Mouse (Mus musculus) v-Abl transformed pro-B cells (cell line): ENCODE data around the gene Smarcc1.

Source experiments
- in situ Hi-C, 2 experiments: fragments of 400-800 bp; cut with MboI; formaldehyde crosslinking; loops; one replicate each; pipeline ENCODE4 v1.15.1; 2025; ENCODE audit not compliant: unreplicated experiment in 2 of 2

The Smarcc1 gene

DNA sequence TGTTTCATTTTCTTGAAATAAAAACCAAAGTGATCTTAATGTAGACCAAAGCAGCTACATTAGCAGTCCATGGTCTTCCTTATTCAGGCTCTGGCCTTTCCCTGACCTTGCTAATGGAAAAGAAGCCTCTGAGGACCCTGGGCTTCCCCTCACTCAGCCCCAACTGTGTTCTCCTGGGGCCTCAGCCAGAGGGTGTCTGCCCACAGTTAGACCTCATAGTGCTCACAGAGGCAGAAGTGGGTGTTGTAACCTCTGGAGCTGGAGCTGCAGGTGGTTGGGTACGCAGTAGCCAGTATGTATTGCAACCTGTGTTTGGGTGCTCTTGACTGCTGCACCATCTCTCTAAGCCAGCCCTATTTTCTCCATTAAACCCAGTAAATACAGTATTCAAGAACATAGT, 111.6 kb downstream of the Smarcc1 start:
- in situ Hi-C loops = no loop called here

DNA sequence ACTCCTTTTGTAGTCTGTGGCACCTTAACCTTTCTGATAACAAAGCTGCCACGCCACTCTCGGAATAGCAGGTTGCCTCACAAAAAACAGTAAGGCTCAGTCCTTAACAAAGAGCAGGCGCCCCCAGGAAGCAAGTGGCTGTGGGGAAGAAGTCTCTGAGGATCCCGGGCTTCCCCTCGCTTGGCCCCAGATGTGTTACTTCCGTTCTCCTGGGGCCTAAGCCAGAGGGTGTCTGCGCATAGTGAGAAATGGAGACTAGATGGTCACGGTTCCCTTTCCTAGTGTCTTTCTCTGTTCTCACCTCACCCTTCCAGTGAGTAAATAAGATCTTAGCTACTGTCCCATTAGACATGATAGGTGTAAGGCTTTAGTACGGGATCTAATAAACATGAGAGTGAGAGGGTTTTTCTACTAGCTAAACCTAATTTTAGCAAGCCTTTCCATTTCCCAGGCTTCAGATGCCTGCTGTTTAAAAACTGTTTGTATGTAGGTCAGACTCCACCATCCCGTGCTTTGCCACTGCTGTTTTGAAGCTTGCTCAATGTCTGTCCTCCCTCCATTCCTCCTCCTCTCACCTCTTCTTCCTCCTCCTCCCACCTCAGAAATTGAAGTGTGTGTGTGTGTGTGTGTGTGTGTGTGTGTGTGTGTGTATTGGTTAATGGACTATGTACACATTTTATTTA, 112.2 kb downstream of the Smarcc1 start:
- in situ Hi-C loops = no loop called here

DNA sequence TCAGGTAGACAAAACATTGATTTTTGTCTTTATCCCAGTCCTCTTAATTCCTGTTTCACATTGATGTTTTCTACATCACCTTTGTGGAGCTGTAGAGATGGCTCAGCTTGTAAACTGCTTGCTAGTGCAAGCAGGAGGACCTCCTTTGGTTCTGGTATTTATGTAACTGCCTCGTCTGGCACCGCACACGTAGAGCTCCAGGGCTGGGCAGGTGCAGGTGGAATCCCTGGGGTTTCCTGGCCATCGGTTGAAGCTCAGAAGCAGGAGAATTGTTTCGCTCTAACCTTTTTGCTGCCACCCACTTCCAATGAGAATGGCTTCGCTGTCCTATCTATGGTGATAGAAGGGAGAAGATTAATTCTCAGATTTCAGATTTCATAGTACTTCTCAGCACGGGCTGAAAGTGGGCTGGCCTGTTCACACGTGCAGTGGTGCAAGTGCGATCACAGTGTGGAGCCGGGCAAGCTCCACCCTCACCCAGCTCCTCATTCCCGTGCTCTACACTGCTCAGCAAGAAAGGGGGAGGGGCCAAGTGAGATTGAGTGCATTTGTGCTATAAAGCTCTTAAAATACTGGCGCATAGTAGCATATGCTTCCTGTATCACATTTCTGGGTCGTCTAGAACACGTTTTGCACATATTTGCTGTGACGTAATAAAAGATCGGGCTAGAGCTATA, 113.0 kb downstream of the Smarcc1 start:
- in situ Hi-C loops = no loop called here

DNA sequence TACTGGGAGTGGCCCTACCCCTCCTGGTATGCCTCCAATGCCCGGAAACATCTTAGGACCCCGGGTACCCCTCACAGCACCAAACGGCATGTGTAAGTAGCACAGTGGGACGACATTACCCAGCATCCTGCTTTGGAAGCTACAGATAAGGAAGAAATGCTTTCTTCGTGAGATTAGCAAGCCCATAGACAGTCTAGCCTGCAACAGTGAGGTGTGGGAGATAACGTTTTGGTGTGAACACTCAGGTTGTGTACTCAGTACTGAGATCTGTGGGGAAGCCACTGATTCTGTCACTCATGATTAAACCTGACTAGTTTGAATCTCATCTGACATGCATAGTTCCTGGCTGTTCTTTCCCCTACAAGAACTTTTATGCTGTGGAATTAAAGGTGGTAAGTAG, 117.5 kb downstream of the Smarcc1 start:
- in situ Hi-C loops = no loop called here

DNA sequence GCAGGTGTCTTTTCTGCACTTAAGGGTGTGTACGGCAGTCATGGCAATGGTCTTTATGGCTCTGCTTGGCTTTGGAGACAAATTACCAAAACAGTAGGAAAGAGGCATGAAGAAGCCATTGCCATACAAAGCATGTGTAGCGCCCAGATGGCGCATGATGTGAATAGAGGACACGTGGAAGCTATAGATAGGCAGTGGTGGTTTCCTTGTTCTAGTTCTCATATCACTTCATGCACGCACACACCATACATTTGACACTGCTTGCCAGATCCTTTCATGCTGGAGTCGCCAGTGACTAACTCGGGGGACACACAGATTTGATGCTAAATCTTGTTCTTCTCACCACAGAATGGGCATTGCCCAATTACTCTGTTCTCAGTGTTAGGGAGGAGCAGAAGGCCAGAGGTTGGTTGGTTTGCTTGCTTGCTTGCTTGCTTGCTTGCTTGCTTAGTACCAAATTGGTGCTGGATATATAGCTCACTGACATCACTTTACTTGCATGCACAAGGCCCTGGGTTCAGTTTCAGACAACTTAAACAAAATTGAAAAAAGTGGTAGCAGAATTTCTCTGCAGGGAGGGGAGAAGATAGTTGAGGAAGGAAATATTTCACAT, 125.8 kb downstream of the Smarcc1 start, which contains the start of gene Cspg5:
Cspg5 (plus strand) TSS at position 563 of the 613 bp plus-strand sequence.
- in situ Hi-C loops = no loop called here

DNA sequence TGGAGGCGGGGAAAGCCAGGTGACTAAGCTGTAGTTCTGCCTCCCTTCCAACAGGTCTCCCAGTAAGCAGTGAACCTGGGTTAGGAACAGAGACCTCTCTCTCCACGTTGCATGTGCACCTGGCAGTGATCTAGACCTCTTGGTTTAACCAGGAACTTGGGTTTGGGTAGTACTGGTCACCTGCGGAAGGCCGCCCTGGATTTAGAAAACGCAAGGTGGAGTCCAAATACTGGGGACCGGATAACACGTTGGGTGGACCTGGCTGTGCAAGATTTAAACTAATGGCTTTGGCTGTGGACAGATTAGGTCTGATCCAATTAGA, 127.0 kb downstream of the Smarcc1 start:
- in situ Hi-C loops = no loop called here

DNA sequence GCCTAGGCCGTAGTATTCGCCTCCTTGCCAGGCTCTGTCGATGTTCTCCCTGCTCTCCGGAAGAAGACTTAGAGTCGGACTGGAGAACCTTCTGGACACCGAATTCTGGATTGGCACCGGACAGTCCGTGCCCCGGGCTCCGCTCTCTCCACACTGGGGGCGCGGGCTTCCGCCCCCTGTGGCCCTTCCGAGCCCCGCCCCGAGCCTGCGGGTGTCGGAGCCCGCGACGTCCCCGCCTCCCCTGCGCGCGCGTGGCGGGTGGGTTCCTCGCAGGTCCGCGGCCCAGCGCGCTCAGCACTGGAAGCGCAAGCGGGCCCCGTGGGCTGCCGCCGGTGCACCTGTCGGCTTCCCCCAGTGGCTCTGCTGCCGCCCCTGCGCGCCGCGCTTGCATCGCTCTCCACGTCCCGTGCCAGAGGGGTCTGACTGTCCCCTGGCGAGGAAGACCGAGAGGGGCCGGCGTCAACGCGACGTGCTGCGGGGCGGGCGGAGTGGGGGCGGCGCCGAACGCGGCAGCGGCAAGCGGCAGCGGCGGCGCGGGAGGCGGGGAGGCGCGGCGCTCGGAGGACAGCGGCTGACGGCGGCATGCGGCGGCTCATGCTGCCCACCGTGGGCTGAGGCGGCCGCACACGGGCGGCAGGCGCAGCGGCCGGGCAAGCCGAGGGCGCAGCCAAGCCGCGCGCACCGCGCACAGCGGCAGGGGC, 127.5 kb downstream of the Smarcc1 start:
- in situ Hi-C loops = no loop called here

DNA sequence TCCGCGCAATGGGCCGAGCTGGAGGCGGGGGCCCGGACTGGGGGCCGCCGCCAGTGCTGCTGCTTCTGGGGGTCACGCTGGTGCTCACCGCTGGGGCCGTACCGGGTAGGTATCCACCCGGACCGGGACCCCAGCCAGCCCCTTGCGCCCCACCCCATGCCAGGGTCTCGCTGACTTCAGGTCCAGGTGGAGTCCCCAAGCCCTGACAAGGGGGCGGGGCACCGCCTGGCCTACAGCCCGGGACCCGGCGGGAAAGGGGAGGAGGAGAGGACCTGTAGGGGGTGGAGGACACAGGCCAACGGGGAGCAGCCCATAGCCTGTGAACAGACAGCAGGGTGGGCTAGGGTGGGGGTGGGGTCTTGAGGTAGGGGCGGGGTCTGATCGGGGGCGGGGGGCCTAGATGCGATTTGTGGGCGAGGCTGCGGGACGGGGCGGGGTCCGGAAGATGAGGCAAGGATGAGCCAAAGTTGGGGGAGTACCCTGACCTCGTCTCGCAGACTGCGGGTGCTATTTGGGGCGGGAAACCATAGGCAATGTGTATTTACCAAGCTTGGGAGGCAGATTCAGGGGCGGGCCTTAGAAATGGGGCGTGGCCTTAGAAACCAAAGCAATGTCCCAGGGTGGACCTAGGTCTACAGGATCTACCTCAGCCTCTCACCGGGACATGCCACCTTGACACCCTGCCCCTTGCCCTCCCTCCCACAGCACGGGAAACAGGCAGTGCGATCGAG, 128.2 kb downstream of the Smarcc1 start:
- in situ Hi-C loops = no loop called here

DNA sequence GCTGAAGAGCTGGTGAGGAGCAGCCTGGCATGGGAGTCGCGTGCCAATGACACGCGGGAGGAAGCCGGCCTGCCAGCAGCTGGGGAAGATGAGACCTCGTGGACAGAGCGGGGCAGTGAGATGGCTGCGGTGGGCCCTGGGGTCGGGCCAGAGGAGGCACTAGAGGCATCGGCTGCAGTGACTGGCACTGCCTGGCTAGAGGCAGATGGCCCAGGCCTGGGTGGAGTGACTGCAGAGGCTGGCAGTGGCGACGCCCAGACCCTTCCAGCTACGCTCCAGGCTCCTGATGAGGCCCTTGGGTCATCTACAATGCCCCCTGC, 128.8 kb downstream of the Smarcc1 start:
- in situ Hi-C loops = no loop called here

DNA sequence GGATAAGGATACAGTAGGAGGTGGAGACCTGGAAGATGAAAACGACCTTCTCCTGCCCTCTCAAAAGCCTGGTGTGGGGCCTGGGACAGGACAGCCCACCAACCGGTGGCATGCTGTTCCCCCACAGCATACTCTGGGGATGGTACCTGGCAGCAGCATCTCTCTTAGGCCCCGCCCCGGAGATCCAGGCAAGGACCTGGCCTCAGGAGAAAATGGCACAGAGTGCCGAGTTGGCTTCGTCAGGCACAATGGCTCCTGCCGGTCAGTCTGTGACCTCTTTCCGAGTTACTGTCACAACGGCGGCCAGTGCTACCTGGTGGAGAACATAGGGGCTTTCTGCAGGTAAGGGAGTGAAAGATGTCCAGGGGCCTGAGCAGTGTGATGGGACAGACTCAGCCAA, 129.5 kb downstream of the Smarcc1 start:
- in situ Hi-C loops = no loop called here

DNA sequence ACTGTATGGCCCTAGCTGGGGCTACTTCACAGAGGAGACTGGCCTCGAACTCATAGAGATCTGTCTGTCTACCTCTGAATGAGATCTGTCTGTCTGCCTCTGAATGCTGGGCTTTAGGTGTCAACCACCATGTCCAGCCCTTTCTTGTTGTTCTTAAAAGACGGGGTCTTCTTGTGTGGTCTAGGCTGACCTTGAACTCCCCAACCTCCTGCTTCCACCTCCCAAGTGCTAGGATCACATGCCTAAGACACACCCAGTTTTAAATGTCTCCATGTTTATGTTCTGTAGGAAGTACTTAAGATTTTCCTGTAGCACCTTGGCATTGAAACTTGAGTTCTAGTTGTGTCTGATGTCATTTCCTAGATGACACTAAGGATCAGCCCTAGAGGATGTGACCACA, 131.4 kb downstream of the Smarcc1 start:
- in situ Hi-C loops = no loop called here

DNA sequence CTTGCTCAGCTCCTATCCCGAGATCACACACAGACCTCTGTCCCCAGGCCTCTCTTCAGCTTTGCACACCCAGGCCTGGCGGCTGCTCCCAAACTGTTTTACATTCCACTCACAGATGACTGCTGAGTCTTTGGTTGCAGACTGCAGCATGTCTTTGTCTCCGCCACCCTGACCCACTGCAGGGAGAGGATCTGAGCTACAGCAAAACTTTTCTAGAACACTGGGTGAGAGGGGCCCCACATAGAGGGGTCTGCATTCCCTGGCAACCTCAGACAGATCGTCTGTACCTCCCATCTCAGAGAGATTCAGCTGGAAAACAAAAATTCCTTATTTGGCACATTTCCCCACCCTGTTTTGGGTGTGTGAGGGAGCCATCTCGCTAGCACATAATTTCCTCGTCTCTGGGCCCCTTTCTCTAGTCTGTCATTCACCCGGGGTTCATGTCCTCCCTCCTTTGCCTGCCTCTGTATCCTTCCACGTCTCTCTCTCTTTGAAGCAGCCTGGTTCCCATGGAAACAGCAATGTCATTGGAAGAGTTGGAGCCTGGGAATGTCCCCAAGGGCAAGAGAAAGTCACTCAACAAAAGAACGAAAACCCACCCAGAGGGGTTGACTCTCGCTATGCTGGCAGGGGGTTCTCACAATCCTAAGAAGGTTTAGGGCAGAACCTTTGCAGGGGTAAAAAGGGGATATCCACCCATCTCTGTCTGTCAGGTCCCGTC, 132.5 kb downstream of the Smarcc1 start:
- in situ Hi-C loops = no loop called here

DNA sequence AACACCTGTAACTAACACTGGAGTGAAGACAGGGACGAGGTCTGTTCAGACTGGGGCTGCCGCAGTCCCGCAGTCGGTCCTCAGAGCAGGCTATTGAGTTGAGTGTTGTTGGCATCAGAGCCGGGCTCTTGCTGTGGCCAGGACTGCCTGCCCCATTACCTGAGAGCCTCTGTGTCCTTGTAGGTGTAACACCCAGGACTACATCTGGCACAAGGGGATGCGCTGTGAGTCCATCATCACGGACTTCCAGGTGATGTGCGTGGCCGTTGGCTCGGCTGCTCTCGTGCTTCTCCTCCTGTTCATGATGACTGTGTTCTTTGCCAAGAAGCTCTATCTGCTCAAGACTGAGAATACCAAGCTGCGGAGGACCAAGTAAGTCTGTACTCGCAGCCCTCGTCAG, 133.3 kb downstream of the Smarcc1 start:
- in situ Hi-C loops = no loop called here

DNA sequence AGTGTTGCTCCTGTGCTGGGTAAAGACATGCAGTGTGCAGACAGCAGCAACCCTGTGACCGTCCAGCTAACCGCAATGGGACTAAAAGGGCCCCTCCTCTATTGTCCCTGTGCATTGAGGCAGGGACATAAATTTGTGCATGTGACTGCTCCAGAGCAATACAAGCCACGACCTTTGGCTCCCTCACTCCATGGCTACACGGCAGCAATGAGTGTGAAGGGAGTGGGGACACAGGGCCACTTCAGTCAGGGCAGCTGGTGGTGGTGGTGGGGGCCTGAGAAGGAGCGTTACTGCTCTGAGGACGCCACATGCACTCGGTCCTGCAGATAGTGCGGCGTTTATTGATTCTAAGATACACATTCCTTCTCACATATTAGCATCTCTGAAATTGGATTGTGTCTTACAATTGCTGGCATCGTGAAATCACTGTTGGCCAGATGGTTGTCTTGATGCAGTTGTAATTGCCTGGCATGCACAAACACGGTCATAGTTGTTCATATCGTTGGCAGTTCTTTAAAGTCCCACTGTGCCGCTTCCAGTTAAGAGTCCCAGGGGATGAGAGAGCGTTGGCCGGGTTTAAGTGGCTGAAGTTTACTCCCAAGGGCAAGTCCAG, 138.0 kb downstream of the Smarcc1 start:
- in situ Hi-C loops = no loop called here

DNA sequence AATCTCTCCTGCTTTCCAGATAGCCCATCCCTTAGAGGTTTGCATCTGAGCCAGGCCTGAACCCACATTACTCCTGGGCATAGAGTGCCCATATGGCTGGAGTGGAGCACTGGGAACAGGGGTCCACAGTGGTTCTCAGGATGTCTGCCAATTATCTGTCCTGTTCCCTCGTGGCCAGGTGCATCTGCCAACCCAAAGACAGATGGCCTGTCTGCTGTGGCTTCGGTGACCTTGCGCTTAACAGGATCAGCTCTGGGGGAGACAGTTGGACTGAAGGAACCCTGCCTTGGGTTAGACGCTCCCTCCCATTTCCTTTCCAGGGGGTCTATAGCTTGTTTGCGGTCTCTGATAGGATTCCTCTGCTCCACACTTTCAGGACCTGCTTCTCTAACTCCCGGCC, 141.1 kb downstream of the Smarcc1 start:
- in situ Hi-C loops = no loop called here

DNA sequence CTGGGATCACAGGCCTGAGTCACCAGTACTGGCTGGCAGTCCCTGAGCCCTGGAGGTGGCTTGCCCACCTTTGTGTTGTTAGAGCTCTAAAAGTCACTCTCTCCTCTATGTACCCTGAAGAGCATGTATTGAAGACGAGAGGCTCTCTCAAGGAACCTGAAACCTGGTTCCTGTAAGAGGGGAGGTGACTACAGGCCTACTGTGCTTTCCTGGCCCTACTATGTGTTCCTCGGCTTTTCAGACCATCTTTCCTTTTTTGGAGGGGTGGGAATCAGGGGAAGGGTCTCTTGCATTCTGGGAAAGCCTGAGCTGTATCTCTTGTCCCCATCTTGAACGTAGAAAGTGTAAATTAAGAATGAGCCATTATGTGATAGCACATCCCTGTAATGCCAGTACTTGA, 141.6 kb downstream of the Smarcc1 start:
- in situ Hi-C loops = no loop called here

DNA sequence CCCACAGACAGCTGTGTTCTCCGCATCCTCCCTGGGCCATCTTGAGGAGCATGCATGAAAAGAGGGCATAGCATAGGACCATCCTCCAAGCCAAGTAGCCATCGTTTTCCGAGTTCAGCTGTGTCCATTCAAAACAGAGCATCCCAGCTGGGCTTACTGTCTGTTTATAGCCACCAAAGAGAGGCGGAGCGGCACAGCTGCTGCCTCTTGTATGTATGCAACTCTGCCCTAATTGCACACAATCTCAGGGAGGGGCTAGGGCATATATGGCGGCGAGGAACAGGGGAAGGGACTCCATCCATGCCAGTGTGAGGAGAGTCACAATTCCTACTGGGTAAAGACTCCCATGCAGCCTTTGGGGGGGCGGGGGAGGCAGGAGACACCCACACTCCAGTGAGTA, 145.7 kb downstream of the Smarcc1 start:
- in situ Hi-C loops = no loop called here

DNA sequence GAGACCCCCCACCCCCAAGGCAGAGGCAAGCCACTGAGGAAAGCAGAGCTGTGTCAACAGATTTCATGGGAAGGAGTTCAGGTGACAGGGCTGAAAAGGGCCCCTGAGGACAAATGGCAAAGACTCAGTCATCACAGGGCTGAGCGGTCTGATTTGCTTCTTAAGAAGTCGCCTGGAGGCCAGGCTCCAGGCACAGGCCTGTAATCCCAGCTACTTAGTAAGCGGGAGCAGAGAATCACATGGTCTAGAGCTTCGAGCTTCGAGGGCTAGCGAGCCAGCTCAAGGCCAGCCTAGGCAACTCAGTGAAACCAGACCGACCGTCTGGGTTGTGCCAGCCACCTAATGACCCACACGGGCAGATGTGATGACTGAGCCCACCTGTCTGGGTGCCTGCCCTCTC, 147.5 kb downstream of the Smarcc1 start:
- in situ Hi-C loops = no loop called here

DNA sequence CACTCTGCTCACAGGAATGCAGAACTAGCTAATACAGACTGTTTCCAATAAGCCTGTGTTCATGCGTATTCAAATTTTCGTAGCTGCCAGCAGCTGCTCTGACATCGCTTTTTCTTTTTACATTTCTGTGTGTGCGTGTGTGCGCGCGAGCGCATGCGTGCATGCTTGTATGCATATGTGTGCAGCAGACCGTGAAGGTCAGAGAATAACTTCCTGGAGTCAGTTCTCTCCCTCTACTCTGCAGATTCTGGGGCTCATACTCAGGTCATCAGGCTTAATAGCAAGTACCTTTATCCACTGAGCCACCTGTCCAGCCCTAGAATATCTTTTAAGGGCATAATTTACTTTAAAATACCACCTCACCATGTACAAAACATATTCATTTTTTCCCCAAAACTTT, 150.9 kb downstream of the Smarcc1 start:
- in situ Hi-C loops = no loop called here

DNA sequence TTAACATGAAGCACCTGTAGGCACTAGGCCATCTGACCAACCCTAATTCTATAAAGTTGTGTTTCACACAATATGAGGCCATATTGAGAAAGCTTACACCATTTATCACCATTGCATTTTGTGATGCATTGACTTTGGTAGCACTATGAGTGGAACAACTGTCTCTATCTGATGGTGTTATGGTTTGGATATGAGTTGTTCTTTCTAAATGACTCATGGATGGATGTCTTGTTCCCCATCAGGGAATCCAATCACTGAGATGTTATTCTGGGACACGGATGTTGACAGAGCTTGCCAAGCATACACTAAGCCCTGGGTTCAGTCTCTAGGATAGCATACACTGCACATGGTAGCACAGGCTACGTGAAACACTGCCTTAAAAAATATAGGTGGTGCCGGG, 154.8 kb downstream of the Smarcc1 start:
- in situ Hi-C loops = no loop called here
